Comparison of ENCODE assay signal across 13 mouse cellular contexts in genomic region chr13:78920802-78921201, GRCm38 (mm10).
"Had no signal": no experiment of that assay in that cellular context is flagged by ENCODE, and none has a peak within 500 bp of the region (broad histone marks: within the 10 kb centered on the region; RNA-seq: fewer than 3 reads in every experiment).

No protein-coding gene starts in this region.

- H3K9me3 ChIP-seq: limb, embryonic 12.5 days; liver, embryonic 13.5 days; lung, embryonic 15.5 days; megakaryocyte, embryonic 14.5 days had no signal

- H3K36me3 ChIP-seq: limb, embryonic 12.5 days; liver, embryonic 13.5 days; lung, embryonic 15.5 days had no signal

- H3K4me2 ChIP-seq: limb, embryonic 12.5 days; liver, embryonic 13.5 days; lung, embryonic 15.5 days; midbrain, embryonic 11.5 days had no signal

- H3K27ac ChIP-seq: hindbrain, postnatal 0 days; limb, embryonic 12.5 days; liver, embryonic 13.5 days; lung, embryonic 15.5 days; macrophage had no signal

- H3K4me3 ChIP-seq: limb, embryonic 12.5 days; liver, embryonic 13.5 days; lung, embryonic 15.5 days; megakaryocyte, embryonic 14.5 days had no signal

- DNase-seq: layer of hippocampus, postnatal 36 days; liver; liver, embryonic 13.5 days; liver, postnatal 0 days; lung, postnatal 14 days; thymus, adult 18-20 months; thymus, postnatal 14 days had no signal

- H3K27me3 ChIP-seq: limb, embryonic 12.5 days; liver, embryonic 13.5 days; lung, embryonic 15.5 days; megakaryocyte, embryonic 14.5 days had no signal

- H3K4me1 ChIP-seq: limb, embryonic 12.5 days; liver, embryonic 13.5 days; lung, embryonic 15.5 days; megakaryocyte, embryonic 14.5 days had no signal

- H3K9ac ChIP-seq: limb, embryonic 12.5 days; liver, embryonic 13.5 days; liver, postnatal 0 days; lung, embryonic 15.5 days had no signal

- ATAC-seq: hindbrain, postnatal 0 days; liver, postnatal 0 days had no signal
